Mouse (Mus musculus) erythroblast, embryonic 14.5 days (primary cell): ENCODE results near the gene Sox6.

ENCODE experiments used
- GATA1 ChIP-seq: IDR thresholded peaks from 2 replicates; pipeline ENCODE4 v1.6.1; 2012; ENCODE audit warnings: low read length, inconsistent platforms, mixed read lengths
- TAL1 ChIP-seq: IDR thresholded peaks from 3 replicates; pipeline ENCODE4 v1.6.1; 2012; ENCODE audit warnings: low read length, inconsistent platforms, mixed read lengths

DNA sequence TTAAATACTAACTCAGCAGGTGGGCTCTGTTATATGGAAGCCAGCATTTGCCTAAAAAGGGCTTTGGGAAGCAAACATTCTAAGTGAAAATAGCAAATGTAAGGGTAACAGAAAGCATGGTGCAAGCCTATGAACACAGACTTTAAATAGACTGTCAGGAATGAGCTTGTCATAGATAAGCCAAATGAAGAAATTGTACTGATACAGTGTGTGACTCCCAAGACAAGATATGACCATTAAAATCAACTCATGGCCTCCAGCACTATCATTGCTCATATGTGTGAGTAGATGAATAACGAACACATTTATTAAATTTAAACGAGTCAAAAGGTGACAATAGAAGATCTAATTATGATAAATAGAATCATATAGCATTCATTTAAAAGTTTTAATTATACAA is 64.1 kb downstream of the Sox6 start:
- TF ChIP-seq TAL1 (no peak), GATA1 (no peak)
